Mouse (Mus musculus): ENCODE data around the gene Dbp.

DNA sequence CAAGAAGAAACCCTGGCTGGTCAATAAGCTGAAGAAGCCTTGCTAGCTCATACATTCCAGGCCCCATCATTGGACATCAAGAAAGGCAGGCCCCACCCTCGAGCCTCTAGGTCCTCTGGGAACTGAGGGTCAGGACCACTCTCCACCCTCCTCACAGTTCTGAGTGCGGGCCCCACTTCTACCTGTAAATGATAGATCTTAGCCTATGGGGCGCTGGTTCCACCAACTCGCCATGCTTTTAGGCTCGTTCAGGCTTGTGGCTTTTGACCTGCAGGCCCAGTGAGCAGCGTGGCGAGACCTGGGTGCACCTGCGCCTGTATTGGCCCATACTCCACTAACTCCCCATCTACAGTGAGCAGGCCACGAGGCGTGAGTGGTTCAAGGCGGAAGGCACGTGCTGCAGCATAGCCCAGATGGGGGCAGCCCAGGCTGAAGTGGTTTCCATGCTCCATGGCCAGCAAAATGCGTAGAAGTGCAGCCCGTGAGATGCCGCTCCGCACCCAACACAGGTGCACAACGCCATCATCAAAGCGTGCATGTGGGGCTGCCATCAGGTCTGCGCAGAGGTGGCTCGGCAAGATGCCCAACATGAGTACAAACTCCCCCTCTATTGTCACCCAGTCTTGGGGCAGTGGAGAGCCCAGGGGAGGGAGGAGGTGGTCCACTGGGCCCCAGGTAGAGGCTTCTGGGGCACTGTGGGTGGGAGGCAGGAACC lies 5.7 kb downstream of the Dbp start:
- TF ChIP-seq POLR2A (IDR thresholded peaks at IDR 0.05; ENCODE audit: borderline replicate concordance, low read depth, low read length) (no peak), CTCF (IDR thresholded peaks at IDR 0.05; ENCODE audit: low read depth, low read length) (no peak)
